Mouse (Mus musculus) E14TG2a.4 (cell line): ENCODE measurements at regions not wholly inside any gene's neighbourhood (a gene's known extent, or its start where the extent isn't known, plus 50 kb on each side); places are given as distances from the start of the nearest gene placed in this dataset.

Experiments used
- CTCF ChIP-seq: conservative IDR thresholded peaks from 2 replicates; pipeline ENCODE4 v1.5.1; 2014; ENCODE audit warnings: low read length
- POU5F1 ChIP-seq: IDR thresholded peaks from 2 replicates; pipeline ENCODE4 v1.6.1; 2014; ENCODE audit warnings: low read length, borderline replicate concordance

DNA sequence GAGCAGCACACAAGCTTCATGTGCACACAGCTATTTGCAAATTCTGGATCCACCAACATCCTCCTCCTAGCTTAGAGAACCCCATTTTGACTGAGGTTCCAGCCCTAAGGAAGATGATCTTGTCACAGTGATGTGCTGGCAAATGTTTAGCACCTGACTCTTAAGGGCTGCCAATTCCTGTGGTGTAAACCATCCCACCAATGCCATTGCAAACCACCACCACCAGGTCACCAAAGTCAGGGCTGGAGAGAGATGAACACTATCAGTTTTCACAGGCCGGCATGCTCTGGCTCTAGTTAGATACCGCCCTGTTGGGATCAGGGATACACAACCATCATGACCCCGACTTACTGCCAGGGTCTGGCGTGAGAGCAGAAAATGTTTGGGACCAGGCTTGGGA is 125.9 kb downstream of the Slc38a6 start:
- no peak for TF ChIP-seq CTCF
- TF ChIP-seq POU5F1 = no peak
